Mouse (Mus musculus): Measurements from ENCODE around the gene Hmgn2.
"Not testable (repeated sequence)": the region's sequence is repeated elsewhere in the genome, so short reads cannot be mapped to it uniquely, and the experiment has no call there.

Gene Hmgn2

GRCm38 (mm10) chr4:133968150-133968921, at the start of gene Hmgn2:
Gene Hmgn2 (minus strand): TSS chr4:133968650.
- peak; percentile 67 for DNase-seq

- DNase-seq = no peak
Measured at GRCm38 (mm10) chr4:134017201-134017865, 48.9 kb upstream of the Hmgn2 start.

- DNase-seq = no peak
Measured at GRCm38 (mm10) chr4:134016767-134017166, 48.3 kb upstream of the Hmgn2 start.

- no peak for DNase-seq
Measured at GRCm38 (mm10) chr4:134016208-134016607, 47.8 kb upstream of the Hmgn2 start.

GRCm38 (mm10) chr4:134012858-134013528, 44.5 kb upstream of the Hmgn2 start:
- peak; percentile 29 for DNase-seq

- DNase-seq = no peak
Measured at GRCm38 (mm10) chr4:134011450-134012414, 43.3 kb upstream of the Hmgn2 start.

GRCm38 (mm10) chr4:134009709-134010108, 41.3 kb upstream of the Hmgn2 start:
- no peak for DNase-seq

- DNase-seq = no peak
Measured at GRCm38 (mm10) chr4:134006845-134007244, 38.4 kb upstream of the Hmgn2 start.

GRCm38 (mm10) chr4:134005581-134006358, 37.3 kb upstream of the Hmgn2 start:
- no peak for DNase-seq

GRCm38 (mm10) chr4:134002903-134003302, 34.5 kb upstream of the Hmgn2 start:
- DNase-seq = no peak

- no peak for DNase-seq
Measured at GRCm38 (mm10) chr4:134002246-134002645, 33.8 kb upstream of the Hmgn2 start.

- DNase-seq = no peak
Measured at GRCm38 (mm10) chr4:134001710-134002109, 33.3 kb upstream of the Hmgn2 start.

- peak; percentile 95 for DNase-seq
Measured at GRCm38 (mm10) chr4:134000466-134001438, 32.3 kb upstream of the Hmgn2 start, which contains the start of gene Dhdds. Gene Dhdds (minus strand): TSS chr4:134000918.

GRCm38 (mm10) chr4:133994697-133995096, 26.2 kb upstream of the Hmgn2 start:
- no peak for DNase-seq

GRCm38 (mm10) chr4:133991087-133991660, 22.7 kb upstream of the Hmgn2 start:
- DNase-seq = no peak

GRCm38 (mm10) chr4:133990035-133990434, 21.6 kb upstream of the Hmgn2 start:
- no peak for DNase-seq

- DNase-seq = not testable (repeated sequence)
Measured at GRCm38 (mm10) chr4:133988289-133988688, 19.8 kb upstream of the Hmgn2 start.

GRCm38 (mm10) chr4:133982936-133983335, 14.5 kb upstream of the Hmgn2 start:
- no peak for DNase-seq

GRCm38 (mm10) chr4:133980496-133980895, 12.0 kb upstream of the Hmgn2 start:
- DNase-seq = no peak

Measured in thymus, postnatal 14 days (tissue).